Mouse (Mus musculus): ENCODE results near the gene C1ql4. TPM values are rescaled to one million over a fixed set of nuclear protein-coding genes. Genes with fewer than 3 reads are reported as not detected.
A peak's percentile ranks its signal among the peaks of the same experiment; 100 is the strongest.

The C1ql4 gene
- total RNA-seq, 2 experiments from 2014 or later: not detected

- no peak for TF ChIP-seq CTCF (IDR thresholded peaks at IDR 0.05)
- no peak for DNase-seq (ENCODE audit: extremely low spot score in 1 of 2, low spot score in 2 of 2)
- intact Hi-C loops (cut with DNase I): loop anchor here (5.0 kb wide), 1 partner anchor 45 kb away; no protein-coding TSS in a partner anchor
- H3K4me3 ChIP-seq: peak overlapping the region; percentile 30
- H3K27ac ChIP-seq: no peak overlapping the region
Measured at GRCm38 (mm10) chr15:99096831-99097500, 9.3 kb upstream of the C1ql4 start.

- DNase-seq (ENCODE audit: extremely low spot score in 1 of 2, low spot score in 2 of 2): no peak
- no peak overlapping the region; the same call in 1 of the 2 replicates for H3K4me3 ChIP-seq
- no peak for TF ChIP-seq CTCF (IDR thresholded peaks at IDR 0.05)
- intact Hi-C loops (cut with DNase I): loop anchor here (5.0 kb wide), 1 partner anchor 44 kb away; no protein-coding TSS in a partner anchor
- H3K27ac ChIP-seq: no peak overlapping the region
Measured at GRCm38 (mm10) chr15:99096061-99096793, 8.6 kb upstream of the C1ql4 start.

- intact Hi-C loops (cut with DNase I): loop anchor here (5.0 kb wide), 1 partner anchor 43 kb away; no protein-coding TSS in a partner anchor
- DNase-seq (ENCODE audit: extremely low spot score in 1 of 2, low spot score in 2 of 2): no peak
- no peak overlapping the region for H3K4me3 ChIP-seq
- H3K27ac ChIP-seq: no peak overlapping the region
- TF ChIP-seq CTCF (IDR thresholded peaks at IDR 0.05): no peak
Measured at GRCm38 (mm10) chr15:99095356-99095755, 7.7 kb upstream of the C1ql4 start.

- no peak; the same call in 1 of the 2 replicates for TF ChIP-seq CTCF (IDR thresholded peaks at IDR 0.05)
- DNase-seq (ENCODE audit: extremely low spot score in 1 of 2, low spot score in 2 of 2): no peak
- intact Hi-C loops (cut with DNase I): loop anchor here (5.0 kb wide), 1 partner anchor 42 kb away; no protein-coding TSS in a partner anchor
- Histone ChIP-seq H3K27ac (no peak overlapping the region), H3K4me3 (no peak overlapping the region)
Measured at GRCm38 (mm10) chr15:99094631-99095270, 7.1 kb upstream of the C1ql4 start.

GRCm38 (mm10) chr15:99093291-99094258 lies 6.0 kb upstream of the C1ql4 start:
- TF ChIP-seq CTCF (IDR thresholded peaks at IDR 0.05): peak; percentile 43
- H3K27ac ChIP-seq: no peak overlapping the region
- peak overlapping the region; percentile 44 for H3K4me3 ChIP-seq
- intact Hi-C loops (cut with DNase I): no loop called here
- DNase-seq (ENCODE audit: extremely low spot score in 1 of 2, low spot score in 2 of 2): no peak

- no peak for DNase-seq (ENCODE audit: extremely low spot score in 1 of 2, low spot score in 2 of 2)
- Histone ChIP-seq H3K4me3 (peak within 1 kb of the TSS; percentile 44), H3K27ac (no peak within 1 kb of the TSS)
- intact Hi-C loops (cut with DNase I): no loop called here
- TF ChIP-seq CTCF (IDR thresholded peaks at IDR 0.05): no peak
Measured at GRCm38 (mm10) chr15:99092870-99093269, 5.3 kb upstream of the C1ql4 start, which contains the start of gene Dnajc22. Dnajc22 (plus strand) TSS chr15:99093170.

- DNase-seq (ENCODE audit: extremely low spot score in 1 of 2, low spot score in 2 of 2): no peak
- no peak for TF ChIP-seq CTCF (IDR thresholded peaks at IDR 0.05)
- intact Hi-C loops (cut with DNase I): loop anchor here (5.0 to 10.0 kb wide), 2 partner anchors 87 to 176 kb away; no protein-coding TSS in a partner anchor
- Histone ChIP-seq H3K4me3 (no peak overlapping the region), H3K27ac (no peak overlapping the region)
Measured at GRCm38 (mm10) chr15:99089069-99089468, 1.5 kb upstream of the C1ql4 start.

GRCm38 (mm10) chr15:99088292-99088691 lies 675 bp upstream of the C1ql4 start:
- DNase-seq (ENCODE audit: extremely low spot score in 1 of 2, low spot score in 2 of 2): peak; percentile 45 to 64
- H3K27ac ChIP-seq: no peak overlapping the region
- peak; percentile 87 for TF ChIP-seq CTCF (IDR thresholded peaks at IDR 0.05)
- intact Hi-C loops (cut with DNase I): loop anchor here (5.0 to 10.0 kb wide), 2 partner anchors 86 to 177 kb away; no protein-coding TSS in a partner anchor
- H3K4me3 ChIP-seq: 0 out of 2 replicates have a peak overlapping the region, but pooled peaks have one; percentile 5

- intact Hi-C loops (cut with DNase I): loop anchor here (5.0 to 10.0 kb wide), 2 partner anchors 84 to 179 kb away; no protein-coding TSS in a partner anchor
- no peak overlapping the region for H3K4me3 ChIP-seq
- TF ChIP-seq CTCF (IDR thresholded peaks at IDR 0.05): no peak
- H3K27ac ChIP-seq: no peak overlapping the region
- no peak for DNase-seq (ENCODE audit: extremely low spot score in 1 of 2, low spot score in 2 of 2)
Measured at GRCm38 (mm10) chr15:99085997-99086396, 1.6 kb downstream of the C1ql4 start.

- no peak for DNase-seq (ENCODE audit: extremely low spot score in 1 of 2, low spot score in 2 of 2)
- Histone ChIP-seq H3K4me3 (no peak overlapping the region), H3K27ac (no peak overlapping the region)
- no peak for TF ChIP-seq CTCF (IDR thresholded peaks at IDR 0.05)
- intact Hi-C loops (cut with DNase I): loop anchor here (5.0 to 10.0 kb wide), 3 partner anchors 82 to 180 kb away; no protein-coding TSS in a partner anchor
Measured at GRCm38 (mm10) chr15:99084618-99085017, 3.0 kb downstream of the C1ql4 start.

Measured in left cerebral cortex, adult 2 months (tissue).